Mouse (Mus musculus): Measurements from ENCODE around the gene Slc22a12.

Slc22a12 gene

GRCm38 (mm10) chr19:6515448-6515847, 27.4 kb downstream of the Slc22a12 start:
- in situ Hi-C loops (cut with MboI) = no loop called here

DNA sequence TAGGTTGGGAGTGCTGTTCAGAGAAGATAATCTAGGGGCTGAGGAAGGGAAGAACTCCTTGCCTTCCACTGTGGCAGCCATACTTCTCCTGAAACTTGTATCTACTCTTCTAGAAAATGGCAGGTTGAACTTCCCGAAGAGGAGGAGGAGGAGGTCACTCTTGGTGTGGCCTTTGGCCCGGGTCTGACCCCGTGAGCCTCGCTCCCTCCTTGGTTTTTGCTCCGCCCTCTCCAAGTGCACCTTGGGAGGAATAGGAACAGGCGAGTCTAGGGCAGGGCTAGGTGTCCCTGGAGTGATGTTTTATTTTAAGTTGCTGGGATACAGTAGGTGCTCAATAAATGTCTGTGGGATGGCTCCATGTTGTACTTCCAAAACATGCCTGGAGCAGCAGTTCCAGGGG, 27.9 kb downstream of the Slc22a12 start:
- in situ Hi-C loops (cut with MboI) = no loop called here

DNA sequence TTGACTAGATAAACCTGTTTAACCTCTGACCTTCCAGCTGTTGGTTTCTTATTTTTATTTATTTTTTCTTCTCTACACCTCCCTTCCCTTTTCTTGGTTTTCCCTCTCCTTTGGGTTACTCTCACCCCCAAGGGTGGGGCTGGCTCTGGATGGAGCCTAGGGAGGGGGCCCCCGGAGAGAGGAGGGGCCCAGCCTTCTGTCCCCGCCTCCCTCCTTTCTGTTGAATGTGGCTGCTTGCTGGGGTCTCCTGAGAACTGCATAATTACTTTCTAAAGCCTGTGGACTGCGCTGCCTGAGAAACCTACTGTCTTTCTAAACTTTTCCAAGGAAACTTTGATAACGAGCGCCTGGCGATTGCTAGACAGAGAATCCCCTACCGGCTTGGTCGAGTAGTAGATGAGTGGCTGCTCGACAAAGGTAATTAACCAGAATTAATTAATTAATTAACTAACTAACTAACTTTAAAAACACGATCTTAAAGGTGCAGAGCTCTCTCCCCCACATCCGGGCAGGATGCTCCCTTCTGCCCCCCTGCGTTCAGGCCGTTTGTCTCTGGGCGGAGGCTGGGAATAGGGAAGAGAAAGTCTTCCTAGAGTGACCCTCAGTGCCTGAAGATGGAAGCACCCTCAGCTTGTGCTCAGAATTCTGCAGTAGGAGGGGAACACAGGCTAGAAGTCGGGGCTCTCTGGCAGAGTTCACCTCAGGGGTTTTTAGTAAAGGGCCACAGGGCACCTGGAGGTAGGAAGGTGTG, 29.3 kb downstream of the Slc22a12 start:
- in situ Hi-C loops (cut with MboI) = no loop called here

- in situ Hi-C loops (cut with MboI) = no loop called here
Observed at GRCm38 (mm10) chr19:6510546-6510945, 32.3 kb downstream of the Slc22a12 start.

DNA sequence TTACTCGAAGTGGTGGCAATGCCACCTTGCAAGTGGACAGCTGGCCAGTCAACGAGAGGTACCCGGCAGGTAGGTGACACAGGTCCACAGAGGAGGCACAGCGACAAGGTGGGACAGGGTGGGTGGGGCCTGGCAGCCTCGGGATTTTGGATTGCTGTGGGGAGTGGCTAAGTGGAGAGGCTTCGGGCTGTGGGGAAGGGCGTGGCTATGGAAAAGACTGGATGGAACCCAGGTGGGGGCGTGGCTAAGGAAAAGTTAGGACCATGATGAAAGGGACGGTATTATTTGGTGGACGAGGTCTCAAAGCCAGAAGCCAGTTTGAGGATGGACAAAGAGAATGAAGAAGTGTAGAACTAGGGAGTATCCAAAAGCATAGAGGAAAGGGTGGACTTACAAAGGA, 33.0 kb downstream of the Slc22a12 start:
- in situ Hi-C loops (cut with MboI) = no loop called here

GRCm38 (mm10) chr19:6507393-6507792, 35.4 kb downstream of the Slc22a12 start:
- in situ Hi-C loops (cut with MboI) = no loop called here

- in situ Hi-C loops (cut with MboI) = no loop called here
Observed at GRCm38 (mm10) chr19:6504656-6505045, 38.2 kb downstream of the Slc22a12 start.

DNA sequence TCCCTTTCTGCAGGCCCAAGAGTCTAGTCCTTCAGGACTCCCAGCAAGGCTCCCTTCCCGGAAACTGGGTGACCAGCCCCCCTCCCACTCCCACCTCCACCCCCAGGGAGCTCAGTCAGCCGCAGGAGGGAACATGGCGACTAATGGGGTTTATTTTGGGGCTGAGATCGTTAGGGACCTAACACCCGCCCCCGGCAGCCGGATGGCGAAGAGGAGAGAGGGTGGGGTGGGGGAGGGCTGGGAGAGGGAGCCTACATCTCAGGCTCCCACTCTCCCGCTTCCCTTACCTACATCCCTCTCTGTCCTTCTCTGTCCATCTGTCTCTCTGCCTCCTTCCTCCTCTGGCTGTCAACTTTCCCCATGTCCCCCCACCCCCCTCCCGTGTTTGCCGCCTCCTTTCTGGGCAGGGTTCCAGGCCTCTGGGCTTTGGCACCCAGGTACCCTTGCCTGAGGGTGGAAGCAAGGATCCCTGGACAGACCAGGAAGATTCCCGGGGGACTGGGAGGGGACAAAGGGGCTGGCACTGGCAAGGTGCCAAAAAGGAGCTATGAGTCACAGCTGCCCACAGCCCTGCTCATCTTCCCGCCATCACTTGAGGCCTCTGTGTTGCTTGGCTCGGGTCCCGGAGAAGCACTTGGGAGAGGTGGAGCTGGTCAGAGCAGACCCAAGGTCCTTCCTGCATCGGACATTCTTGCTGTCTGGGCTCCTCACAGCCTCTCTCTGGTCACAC, 38.7 kb downstream of the Slc22a12 start:
- in situ Hi-C loops (cut with MboI) = no loop called here

- in situ Hi-C loops (cut with MboI) = no loop called here
Observed at GRCm38 (mm10) chr19:6502543-6503319, 40.1 kb downstream of the Slc22a12 start.

GRCm38 (mm10) chr19:6502035-6502541, 40.7 kb downstream of the Slc22a12 start:
- in situ Hi-C loops (cut with MboI) = no loop called here

GRCm38 (mm10) chr19:6500636-6501025, 42.2 kb downstream of the Slc22a12 start:
- in situ Hi-C loops (cut with MboI) = no loop called here

DNA sequence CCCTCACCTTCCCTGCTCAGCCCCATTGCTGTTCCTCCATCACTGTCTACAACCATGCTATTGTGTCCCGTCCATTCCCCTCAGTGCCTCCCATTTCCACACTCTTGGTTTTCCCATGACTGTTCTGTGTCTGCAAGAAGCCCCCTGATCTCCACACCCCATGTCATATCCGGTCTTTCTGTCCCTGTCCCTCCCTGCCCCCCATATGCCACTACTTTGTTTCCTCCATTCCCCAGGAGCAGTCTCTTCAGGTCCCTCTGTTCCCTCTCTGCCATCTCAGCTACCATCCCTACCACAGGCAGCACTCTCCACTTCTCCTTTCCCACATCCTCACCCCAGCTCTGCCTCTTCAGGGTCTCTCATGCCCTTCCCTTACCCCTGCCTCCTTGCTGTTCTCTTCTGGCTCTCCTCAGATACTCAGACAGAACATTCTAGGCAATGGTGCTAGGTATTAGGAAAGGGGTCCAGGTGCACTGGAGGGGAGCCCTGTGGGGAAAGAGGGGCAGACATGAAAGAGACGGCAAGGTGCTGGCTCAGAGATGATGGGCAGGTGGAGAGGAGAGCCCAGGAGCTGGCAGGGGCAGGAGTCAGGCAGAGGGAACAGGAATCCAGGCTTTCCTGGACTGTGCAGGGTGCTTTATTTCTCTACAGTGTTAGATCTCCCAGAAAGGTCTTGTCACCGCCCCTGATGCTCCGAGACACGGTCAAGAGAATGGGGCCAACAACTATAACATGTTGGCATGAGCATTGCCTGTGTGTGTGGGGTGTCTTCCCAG, 42.8 kb downstream of the Slc22a12 start:
- in situ Hi-C loops (cut with MboI) = loop anchor here (10.0 kb wide), 1 partner anchor 85 kb away; no protein-coding TSS in a partner anchor

DNA sequence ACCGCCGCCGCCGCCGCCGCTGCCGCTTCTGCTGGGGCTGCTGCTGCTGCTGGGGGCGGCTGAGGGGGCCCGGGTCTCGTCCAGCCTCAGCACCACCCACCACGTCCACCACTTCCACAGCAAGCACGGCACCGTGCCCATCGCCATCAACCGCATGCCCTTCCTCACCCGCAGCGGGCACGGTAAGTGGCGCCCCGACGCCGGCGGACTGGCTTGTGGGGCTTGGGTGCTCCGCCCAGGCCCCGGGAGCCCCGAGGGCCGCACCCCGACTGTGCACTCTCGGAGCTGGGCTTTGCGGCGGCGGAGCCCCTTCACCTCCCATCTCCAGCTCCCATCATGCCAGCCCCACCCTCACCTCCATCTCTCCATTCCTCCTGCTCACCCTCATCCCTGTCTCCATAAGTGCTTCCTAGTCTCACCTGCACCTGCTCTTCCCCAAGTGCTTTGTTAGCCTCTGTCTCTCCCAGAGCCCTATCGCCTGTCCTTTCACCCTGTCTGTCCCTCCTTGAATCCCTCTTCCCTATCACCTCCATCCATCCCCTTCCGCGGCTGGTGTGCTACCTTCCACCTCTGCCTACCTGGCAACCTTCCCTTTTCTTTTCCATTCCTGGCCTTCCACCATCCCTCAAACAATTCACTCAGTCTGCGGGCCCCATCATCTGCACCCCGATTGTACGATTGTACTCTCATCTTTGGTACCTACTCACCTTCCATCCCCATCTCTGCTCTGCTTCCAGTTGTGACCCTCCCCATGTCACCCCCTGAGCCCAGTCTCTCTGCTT, 44.3 kb downstream of the Slc22a12 start:
- in situ Hi-C loops (cut with MboI) = loop anchor here (10.0 kb wide), 1 partner anchor 86 kb away; no protein-coding TSS in a partner anchor

- in situ Hi-C loops (cut with MboI) = loop anchor here (10.0 kb wide), 1 partner anchor 87 kb away; no protein-coding TSS in a partner anchor
Observed at GRCm38 (mm10) chr19:6497803-6498202, 45.0 kb downstream of the Slc22a12 start.

GRCm38 (mm10) chr19:6497150-6497801, 45.6 kb downstream of the Slc22a12 start:
- in situ Hi-C loops (cut with MboI) = loop anchor here (10.0 kb wide), 1 partner anchor 88 kb away; no protein-coding TSS in a partner anchor

- in situ Hi-C loops (cut with MboI) = loop anchor here (10.0 kb wide), 1 partner anchor 88 kb away; no protein-coding TSS in a partner anchor
Observed at GRCm38 (mm10) chr19:6496462-6497149, 46.2 kb downstream of the Slc22a12 start.

DNA sequence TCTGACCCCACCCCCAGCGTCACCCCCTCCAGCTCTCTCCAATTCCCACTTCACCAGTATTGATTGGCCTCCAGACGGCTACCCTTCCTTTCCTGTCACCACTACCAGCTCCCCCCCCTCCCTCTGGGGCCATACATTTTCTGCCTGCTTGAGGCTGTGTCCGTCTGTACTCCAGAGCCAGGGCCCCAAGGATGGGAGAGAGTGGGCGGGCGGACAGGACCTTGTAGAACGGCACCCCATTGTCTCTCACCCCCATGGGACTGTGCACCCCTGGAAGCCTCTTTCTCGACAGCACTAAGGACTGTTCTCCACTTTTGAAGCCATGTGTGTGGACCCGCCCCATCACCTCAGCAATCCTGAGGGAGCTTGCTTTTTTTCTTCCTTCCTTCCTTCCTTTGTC, 47.1 kb downstream of the Slc22a12 start:
- in situ Hi-C loops (cut with MboI) = loop anchor here (10.0 kb wide), 1 partner anchor 89 kb away; no protein-coding TSS in a partner anchor

DNA sequence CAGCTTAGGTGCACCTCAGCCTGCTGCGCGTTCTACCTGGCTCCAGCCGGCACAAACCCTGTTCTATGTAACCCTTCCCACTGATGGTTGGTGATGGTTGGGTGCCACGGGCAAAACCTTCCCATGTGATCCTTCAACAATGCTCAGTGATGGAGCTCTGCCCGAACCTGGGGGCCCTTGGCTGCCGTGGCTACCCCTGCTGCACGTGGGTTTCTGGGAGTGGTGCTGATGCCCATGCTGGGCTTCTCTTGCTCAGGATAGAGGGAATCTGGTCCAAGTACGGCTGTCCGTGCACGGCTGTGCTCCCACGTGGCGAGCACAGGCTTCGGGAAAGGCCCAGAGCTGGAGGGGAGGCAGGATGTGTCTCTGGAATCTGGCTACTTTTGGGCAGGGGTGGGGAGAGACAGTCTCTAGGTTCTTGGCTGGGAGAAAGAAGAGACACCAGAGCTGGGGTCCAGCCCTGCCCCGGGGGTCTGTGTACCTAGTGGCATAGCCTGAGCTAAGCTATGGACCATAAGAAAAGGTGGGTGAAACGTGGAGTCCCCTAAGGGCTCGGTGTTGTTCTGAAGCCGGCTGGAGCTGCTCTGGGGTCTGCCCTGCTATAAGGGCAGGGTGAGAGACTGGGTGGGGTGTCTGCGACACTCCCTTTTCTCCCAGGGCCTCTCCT, 48.2 kb downstream of the Slc22a12 start:
- in situ Hi-C loops (cut with MboI) = loop anchor here (10.0 kb wide), 1 partner anchor 90 kb away; no protein-coding TSS in a partner anchor
